Mouse (Mus musculus): ENCODE results near the gene Tbc1d8.

Tbc1d8 gene

GRCm38 (mm10) chr1:39477064-39477463, 1.5 kb downstream of the Tbc1d8 start:
- no peak for DNase-seq

GRCm38 (mm10) chr1:39476341-39476740, 2.2 kb downstream of the Tbc1d8 start:
- no peak for DNase-seq

GRCm38 (mm10) chr1:39474516-39474915, 4.0 kb downstream of the Tbc1d8 start:
- peak; percentile 19 for DNase-seq

- DNase-seq, result no peak
Observed at GRCm38 (mm10) chr1:39471298-39471902, 7.2 kb downstream of the Tbc1d8 start.

- no peak for DNase-seq
Observed at GRCm38 (mm10) chr1:39468982-39469381, 9.6 kb downstream of the Tbc1d8 start.

- DNase-seq, result no peak
Observed at GRCm38 (mm10) chr1:39466526-39466925, 12.0 kb downstream of the Tbc1d8 start.

- no peak for DNase-seq
Observed at GRCm38 (mm10) chr1:39464760-39465159, 13.8 kb downstream of the Tbc1d8 start.

- DNase-seq, result no peak
Observed at GRCm38 (mm10) chr1:39462937-39463444, 15.6 kb downstream of the Tbc1d8 start.

- peak; percentile 57 for DNase-seq
Observed at GRCm38 (mm10) chr1:39462036-39462435, 16.5 kb downstream of the Tbc1d8 start.

GRCm38 (mm10) chr1:39460495-39460894, 18.1 kb downstream of the Tbc1d8 start:
- no peak for DNase-seq

GRCm38 (mm10) chr1:39457887-39458874, 20.4 kb downstream of the Tbc1d8 start:
- no peak for DNase-seq

- no peak for DNase-seq
Observed at GRCm38 (mm10) chr1:39456421-39456853, 22.1 kb downstream of the Tbc1d8 start.

- DNase-seq, result no peak
Observed at GRCm38 (mm10) chr1:39455350-39456023, 23.1 kb downstream of the Tbc1d8 start.

GRCm38 (mm10) chr1:39454783-39455175, 23.8 kb downstream of the Tbc1d8 start:
- no peak for DNase-seq

GRCm38 (mm10) chr1:39454108-39454782, 24.3 kb downstream of the Tbc1d8 start:
- DNase-seq, result no peak

GRCm38 (mm10) chr1:39452203-39452602, 26.4 kb downstream of the Tbc1d8 start:
- no peak for DNase-seq

GRCm38 (mm10) chr1:39450069-39450728, 28.4 kb downstream of the Tbc1d8 start:
- DNase-seq, result no peak

- no peak for DNase-seq
Observed at GRCm38 (mm10) chr1:39449251-39449790, 29.2 kb downstream of the Tbc1d8 start.

- no peak for DNase-seq
Observed at GRCm38 (mm10) chr1:39448819-39449218, 29.7 kb downstream of the Tbc1d8 start.

GRCm38 (mm10) chr1:39448238-39448637, 30.3 kb downstream of the Tbc1d8 start:
- no peak for DNase-seq

- DNase-seq, result peak; percentile 84
Observed at GRCm38 (mm10) chr1:39446178-39446577, 32.4 kb downstream of the Tbc1d8 start.
